Mouse (Mus musculus) gastrocnemius, adult 2 months (tissue): ENCODE data around the gene 1700001P01Rik. TPM values are rescaled to one million over a fixed set of nuclear protein-coding genes. Genes with fewer than 3 reads are reported as not detected.

Experiments
- DNase-seq: peaks from one replicate; pipeline ENCODE4 v3.0.0; 2022
- H3K27ac ChIP-seq: fragments of 200-600 bp; 2 replicates; pipeline ENCODE4 v1.8.1; 2022; ENCODE audit warnings: mild to moderate bottlenecking
- H3K4me3 ChIP-seq: fragments of 200-600 bp; 2 replicates; pipeline ENCODE4 v1.8.1; 2022; ENCODE audit warnings: mild to moderate bottlenecking, moderate library complexity
- CTCF ChIP-seq: fragments of 200-600 bp; IDR thresholded peaks from 2 replicates; pipeline ENCODE4 v1.8.1; 2022; ENCODE audit warnings: antibody characterized with exemption, mild to moderate bottlenecking, moderate library complexity
- intact Hi-C: fragments of 180-260 bp; cut with DNase I; formaldehyde crosslinking; loops from one replicate; pipeline ENCODE4 v1.15.1; 2025
- microRNA-seq: library from miRNA; unstranded; fragments of <30 nt; microRNA quantifications from one replicate; pipeline ENCODE4 v1.2.0, GENCODE M21; 2021
- total RNA-seq, 2 experiments: library from RNA; stranded (reverse); gene quantifications; 2 replicates each; pipeline ENCODE4 v1.2.3; 2021

1700001P01Rik gene
- total RNA-seq, 2 experiments from 2014 or later: 0.39 to 0.56 TPM

DNA sequence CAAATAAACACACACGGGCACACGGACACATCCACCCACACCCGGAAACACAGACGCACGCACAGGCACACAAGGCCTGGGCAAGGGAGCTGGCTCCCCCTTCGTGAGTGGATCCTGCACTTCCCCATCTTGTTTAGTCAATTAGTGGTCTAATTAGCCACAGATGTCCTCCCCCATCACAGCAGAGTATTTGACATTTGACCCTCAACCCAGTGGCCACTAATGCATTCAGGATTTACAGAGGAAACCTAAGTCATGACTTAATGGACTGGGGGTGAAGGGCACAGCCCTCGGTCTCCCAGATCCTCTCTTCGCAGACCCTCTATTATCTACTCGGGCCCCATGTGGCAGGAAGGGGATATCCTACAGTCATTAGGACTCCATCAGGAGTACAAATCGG lies 42.0 kb downstream of the 1700001P01Rik start:
- no peak overlapping the region for H3K27ac ChIP-seq
- intact Hi-C loops: loop anchor here (2.0 kb wide), 1 partner anchor 15 kb away; no protein-coding TSS in a partner anchor
- H3K4me3 ChIP-seq: no peak overlapping the region

DNA sequence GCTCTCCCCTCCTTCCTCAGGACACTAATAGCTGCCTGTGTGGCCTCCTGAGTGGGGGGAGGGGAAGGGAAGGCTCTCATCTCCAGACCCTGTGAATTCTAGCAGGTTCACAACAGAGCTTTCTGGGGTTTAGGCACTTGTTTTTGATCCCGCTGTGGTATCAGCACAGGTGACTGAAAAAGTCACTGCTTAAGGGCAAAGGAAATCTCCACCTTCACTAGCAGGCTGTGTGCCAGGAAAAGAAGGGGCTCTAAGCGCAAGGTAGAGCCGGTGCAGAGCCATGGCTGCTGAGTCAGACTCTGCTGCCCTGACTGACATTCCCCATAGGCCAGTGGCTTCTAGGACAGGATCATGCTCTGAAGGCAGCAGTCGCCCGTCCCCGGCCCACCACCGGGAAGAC lies 47.0 kb downstream of the 1700001P01Rik start:
- intact Hi-C loops: no loop called here
- H3K4me3 ChIP-seq: no peak overlapping the region; the same call in 1 of the 2 replicates
- no peak for DNase-seq

More for the DNA sequence above, 42.0 kb downstream of the 1700001P01Rik start:
- TF ChIP-seq CTCF: no peak
- no peak for DNase-seq

DNA sequence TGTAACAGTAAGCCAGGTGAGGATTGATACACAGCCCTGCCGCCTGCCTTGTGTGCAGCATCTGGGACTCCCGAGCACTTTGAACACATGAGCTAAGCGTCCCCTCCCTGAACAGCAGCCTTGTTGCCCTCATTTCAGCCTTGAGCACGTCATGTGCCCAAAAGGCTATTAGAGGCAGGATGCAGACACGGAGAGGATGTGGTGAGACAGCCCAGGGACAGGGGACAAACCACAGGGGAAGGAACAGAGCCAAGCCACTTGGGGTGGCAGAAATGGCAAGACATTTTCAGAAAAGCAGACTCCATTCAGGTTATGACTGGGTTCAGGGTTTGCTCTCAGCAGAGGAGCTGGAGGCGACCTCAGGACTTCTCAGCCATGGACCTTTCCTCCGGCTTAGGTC lies 47.4 kb downstream of the 1700001P01Rik start:
- peak overlapping the region; percentile 72 for H3K27ac ChIP-seq
- intact Hi-C loops: no loop called here
- no peak overlapping the region; the same call in 1 of the 2 replicates for H3K4me3 ChIP-seq
- DNase-seq: no peak
- TF ChIP-seq CTCF: no peak

More for the DNA sequence above, 47.0 kb downstream of the 1700001P01Rik start:
- peak overlapping the region; percentile 72 for H3K27ac ChIP-seq
- no peak for TF ChIP-seq CTCF

DNA sequence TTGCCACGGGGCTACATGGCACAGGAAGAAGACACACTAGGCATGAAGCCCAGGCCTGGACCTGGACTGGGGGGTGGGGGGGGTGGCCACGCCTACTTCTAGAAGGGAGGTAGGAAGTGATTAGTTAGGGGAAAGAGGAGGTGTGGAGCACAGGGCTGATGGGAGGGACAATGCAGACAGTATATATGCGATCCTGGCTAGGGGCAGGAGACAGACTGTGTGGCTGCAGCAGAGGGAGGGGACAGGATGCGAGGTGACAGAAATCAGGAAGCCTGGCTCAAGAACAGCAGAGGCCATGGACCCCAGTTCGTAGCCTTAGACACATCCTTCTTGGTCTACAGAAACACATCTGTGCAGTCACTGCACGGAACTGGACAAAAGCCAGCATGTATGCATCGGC lies 52.0 kb downstream of the 1700001P01Rik start:
- Histone ChIP-seq H3K27ac (no peak overlapping the region), H3K4me3 (no peak overlapping the region)
- no peak for DNase-seq
- intact Hi-C loops: no loop called here
- no peak for TF ChIP-seq CTCF

Small RNA genes lying within 50 kb of the gene (microRNA-seq; reads per million reads assigned to microRNA genes)
- gene Mir8102: not detected

Other genes starting within 250 kb of the 1700001P01Rik start
- gene Srcin1, start 199.7 kb downstream of the 1700001P01Rik start, total RNA-seq: 1 to 10 TPM in 1 of 2 experiments, under 1 TPM in 1; 0.61 to 1.2 TPM
- 1 to 10 TPM in 1 of 2 experiments, under 1 TPM in 1; 0.98 to 1.5 TPM for gene Epop, start 146.2 kb downstream of the 1700001P01Rik start, total RNA-seq
- gene Mllt6, start 112.5 kb downstream of the 1700001P01Rik start, total RNA-seq: 10 to 100 TPM; 41.9 to 54.7 TPM
- 100 to 1,000 TPM in 1 of 2 experiments, 10 to 100 TPM in 1; 96.2 to 111 TPM for gene Cisd3, start 90.1 kb downstream of the 1700001P01Rik start, total RNA-seq
- 1 to 10 TPM; 1.7 to 2.9 TPM for gene Pcgf2, start 75.4 kb downstream of the 1700001P01Rik start, total RNA-seq
- gene Psmb3, start 72.5 kb downstream of the 1700001P01Rik start, total RNA-seq: 100 to 1,000 TPM; 141 to 159 TPM
- 10 to 100 TPM; 59.3 to 66.2 TPM for gene Pip4k2b, start 31.2 kb downstream of the 1700001P01Rik start, total RNA-seq
- 1 to 10 TPM; 6.2 to 6.5 TPM for gene Cwc25, start 9.4 kb downstream of the 1700001P01Rik start, total RNA-seq
- 100 to 1,000 TPM; 385 to 521 TPM for gene Rpl23, start 6.5 kb upstream of the 1700001P01Rik start, total RNA-seq
- 10 to 100 TPM; 10.0 to 16.8 TPM for gene Lasp1, start 23.1 kb upstream of the 1700001P01Rik start, total RNA-seq
- gene B230217C12Rik, start 64.9 kb upstream of the 1700001P01Rik start, total RNA-seq: under 1 TPM; 0.23 to 0.50 TPM
- under 1 TPM; 0.14 to 0.20 TPM for gene Fbxo47, start 108.2 kb upstream of the 1700001P01Rik start, total RNA-seq
- 1 to 10 TPM; 3.0 to 3.1 TPM for gene Plxdc1, start 210.5 kb upstream of the 1700001P01Rik start, total RNA-seq
- under 1 TPM; 0.31 to 0.47 TPM for gene Arl5c, start 220.3 kb upstream of the 1700001P01Rik start, total RNA-seq
- 100 to 1,000 TPM; 199 to 214 TPM for gene Cacnb1, start 247.1 kb upstream of the 1700001P01Rik start, total RNA-seq